Mouse (Mus musculus): Measurements from ENCODE around the gene B3gntl1. TPM values are rescaled to one million over a fixed set of nuclear protein-coding genes. Genes with fewer than 3 reads are reported as not detected.

The B3gntl1 gene
- polyA plus RNA-seq, 1 experiment from 2014 or later = 6.5 TPM

- ATAC-seq (ENCODE audit: low FRiP score, low TSS enrichment) (no peak), DNase-seq (no peak)
- H3K9ac ChIP-seq (replicated peaks; ENCODE audit: low read length) = no peak overlapping the region
- no peak overlapping the region for H3K4me2 ChIP-seq (ENCODE audit: low read length)
- no peaks in the 10 kb centered on the region for H3K4me1 ChIP-seq (ENCODE audit: control insufficient read depth, insufficient read depth, low read length)
- H3K4me3 ChIP-seq (replicated peaks; ENCODE audit: low read depth, low read length) = no peak overlapping the region
- no peaks in the 10 kb centered on the region for H3K9me3 ChIP-seq (ENCODE audit: control insufficient read depth, low read length)
- no peaks in the 10 kb centered on the region for H3K27me3 ChIP-seq (ENCODE audit: control insufficient read depth, insufficient read depth, low read length)
- 92% methylated on average over 4 of the region's 4 CpGs for WGBS
- H3K27ac ChIP-seq (replicated peaks; ENCODE audit: low read depth, low read length) = no peak overlapping the region
- peaks cover 46% of the 10 kb centered on the region for H3K36me3 ChIP-seq (ENCODE audit: control insufficient read depth, insufficient read depth, low read length)
Measured at GRCm38 (mm10) chr11:121625007-121625406, 47.9 kb downstream of the B3gntl1 start.

GRCm38 (mm10) chr11:121617371-121617770 lies 55.6 kb downstream of the B3gntl1 start:
- Histone ChIP-seq H3K27ac (replicated peaks; ENCODE audit: low read depth, low read length) (no peak overlapping the region), H3K4me1 (ENCODE audit: control insufficient read depth, insufficient read depth, low read length) (no peaks in the 10 kb centered on the region), H3K4me3 (replicated peaks; ENCODE audit: low read depth, low read length) (no peak overlapping the region), H3K36me3 (ENCODE audit: control insufficient read depth, insufficient read depth, low read length) (peaks cover 74% of the 10 kb centered on the region), H3K9ac (replicated peaks; ENCODE audit: low read length) (no peak overlapping the region), H3K4me2 (ENCODE audit: low read length) (no peak overlapping the region), H3K9me3 (ENCODE audit: control insufficient read depth, low read length) (no peaks in the 10 kb centered on the region), H3K27me3 (ENCODE audit: control insufficient read depth, insufficient read depth, low read length) (no peaks in the 10 kb centered on the region)
- ATAC-seq (ENCODE audit: low FRiP score, low TSS enrichment) = no peak
- WGBS = 100% methylated on average over 1 of the region's 1 CpGs
- DNase-seq = no peak

GRCm38 (mm10) chr11:121616501-121616900 lies 56.5 kb downstream of the B3gntl1 start:
- peaks cover 68% of the 10 kb centered on the region for H3K36me3 ChIP-seq (ENCODE audit: control insufficient read depth, insufficient read depth, low read length)
- no peak for DNase-seq

GRCm38 (mm10) chr11:121615961-121616485 lies 56.9 kb downstream of the B3gntl1 start:
- Histone ChIP-seq H3K27ac (replicated peaks; ENCODE audit: low read depth, low read length) (no peak overlapping the region), H3K4me3 (replicated peaks; ENCODE audit: low read depth, low read length) (no peak overlapping the region), H3K4me1 (ENCODE audit: control insufficient read depth, insufficient read depth, low read length) (no peaks in the 10 kb centered on the region), H3K9ac (replicated peaks; ENCODE audit: low read length) (no peak overlapping the region), H3K36me3 (ENCODE audit: control insufficient read depth, insufficient read depth, low read length) (peaks cover 71% of the 10 kb centered on the region), H3K9me3 (ENCODE audit: control insufficient read depth, low read length) (no peaks in the 10 kb centered on the region), H3K4me2 (ENCODE audit: low read length) (no peak overlapping the region), H3K27me3 (ENCODE audit: control insufficient read depth, insufficient read depth, low read length) (no peaks in the 10 kb centered on the region)
- DNase-seq (no peak), ATAC-seq (ENCODE audit: low FRiP score, low TSS enrichment) (no peak)
- 87% methylated on average over 3 of the region's 3 CpGs for whole genome bisulfite sequencing

More at GRCm38 (mm10) chr11:121616501-121616900, 56.5 kb downstream of the B3gntl1 start:
- Histone ChIP-seq H3K4me2 (ENCODE audit: low read length) (no peak overlapping the region), H3K9ac (replicated peaks; ENCODE audit: low read length) (no peak overlapping the region), H3K27ac (replicated peaks; ENCODE audit: low read depth, low read length) (no peak overlapping the region), H3K4me1 (ENCODE audit: control insufficient read depth, insufficient read depth, low read length) (no peaks in the 10 kb centered on the region), H3K27me3 (ENCODE audit: control insufficient read depth, insufficient read depth, low read length) (no peaks in the 10 kb centered on the region), H3K9me3 (ENCODE audit: control insufficient read depth, low read length) (no peaks in the 10 kb centered on the region), H3K4me3 (replicated peaks; ENCODE audit: low read depth, low read length) (no peak overlapping the region)
- no peak for ATAC-seq (ENCODE audit: low FRiP score, low TSS enrichment)

GRCm38 (mm10) chr11:121610976-121611375 lies 62.0 kb downstream of the B3gntl1 start:
- no peak overlapping the region for H3K9ac ChIP-seq (replicated peaks; ENCODE audit: low read length)
- no peak for ATAC-seq (ENCODE audit: low FRiP score, low TSS enrichment)
- peaks cover 63% of the 10 kb centered on the region for H3K36me3 ChIP-seq (ENCODE audit: control insufficient read depth, insufficient read depth, low read length)

GRCm38 (mm10) chr11:121605604-121606003 lies 67.3 kb downstream of the B3gntl1 start:
- no peak for ATAC-seq (ENCODE audit: low FRiP score, low TSS enrichment)
- Histone ChIP-seq H3K27me3 (ENCODE audit: control insufficient read depth, insufficient read depth, low read length) (no peaks in the 10 kb centered on the region), H3K27ac (replicated peaks; ENCODE audit: low read depth, low read length) (no peak overlapping the region), H3K9me3 (ENCODE audit: control insufficient read depth, low read length) (no peaks in the 10 kb centered on the region), H3K9ac (replicated peaks; ENCODE audit: low read length) (no peak overlapping the region), H3K4me3 (replicated peaks; ENCODE audit: low read depth, low read length) (no peak overlapping the region), H3K4me2 (ENCODE audit: low read length) (no peak overlapping the region), H3K4me1 (ENCODE audit: control insufficient read depth, insufficient read depth, low read length) (no peaks in the 10 kb centered on the region), H3K36me3 (ENCODE audit: control insufficient read depth, insufficient read depth, low read length) (peaks cover 81% of the 10 kb centered on the region)
- no peak for DNase-seq
- 96% methylated on average over 6 of the region's 6 CpGs for WGBS

More at GRCm38 (mm10) chr11:121610976-121611375, 62.0 kb downstream of the B3gntl1 start:
- Histone ChIP-seq H3K9me3 (ENCODE audit: control insufficient read depth, low read length) (no peaks in the 10 kb centered on the region), H3K4me2 (ENCODE audit: low read length) (no peak overlapping the region), H3K4me1 (ENCODE audit: control insufficient read depth, insufficient read depth, low read length) (no peaks in the 10 kb centered on the region), H3K27ac (replicated peaks; ENCODE audit: low read depth, low read length) (no peak overlapping the region), H3K4me3 (replicated peaks; ENCODE audit: low read depth, low read length) (no peak overlapping the region), H3K27me3 (ENCODE audit: control insufficient read depth, insufficient read depth, low read length) (no peaks in the 10 kb centered on the region)
- DNase-seq = no peak

GRCm38 (mm10) chr11:121601422-121601821 lies 71.5 kb downstream of the B3gntl1 start:
- WGBS = 81% methylated on average over 3 of the region's 3 CpGs
- Histone ChIP-seq H3K4me2 (ENCODE audit: low read length) (no peak overlapping the region), H3K9ac (replicated peaks; ENCODE audit: low read length) (no peak overlapping the region), H3K4me1 (ENCODE audit: control insufficient read depth, insufficient read depth, low read length) (no peaks in the 10 kb centered on the region), H3K36me3 (ENCODE audit: control insufficient read depth, insufficient read depth, low read length) (peaks cover 85% of the 10 kb centered on the region), H3K27me3 (ENCODE audit: control insufficient read depth, insufficient read depth, low read length) (no peaks in the 10 kb centered on the region), H3K9me3 (ENCODE audit: control insufficient read depth, low read length) (no peaks in the 10 kb centered on the region), H3K27ac (replicated peaks; ENCODE audit: low read depth, low read length) (no peak overlapping the region), H3K4me3 (replicated peaks; ENCODE audit: low read depth, low read length) (no peak overlapping the region)
- ATAC-seq (ENCODE audit: low FRiP score, low TSS enrichment) = no peak
- DNase-seq = no peak

GRCm38 (mm10) chr11:121597254-121597653 lies 75.7 kb downstream of the B3gntl1 start:
- H3K4me2 ChIP-seq (ENCODE audit: low read length) = no peak overlapping the region
- 87% methylated on average over 6 of the region's 6 CpGs for WGBS
- no peak overlapping the region for H3K9ac ChIP-seq (replicated peaks; ENCODE audit: low read length)
- DNase-seq (no peak), ATAC-seq (ENCODE audit: low FRiP score, low TSS enrichment) (no peak)
- no peak overlapping the region for H3K27ac ChIP-seq (replicated peaks; ENCODE audit: low read depth, low read length)
- H3K4me3 ChIP-seq (replicated peaks; ENCODE audit: low read depth, low read length) = no peak overlapping the region
- H3K9me3 ChIP-seq (ENCODE audit: control insufficient read depth, low read length) = no peaks in the 10 kb centered on the region
- H3K36me3 ChIP-seq (ENCODE audit: control insufficient read depth, insufficient read depth, low read length) = peaks cover 72% of the 10 kb centered on the region
- no peaks in the 10 kb centered on the region for H3K4me1 ChIP-seq (ENCODE audit: control insufficient read depth, insufficient read depth, low read length)
- no peaks in the 10 kb centered on the region for H3K27me3 ChIP-seq (ENCODE audit: control insufficient read depth, insufficient read depth, low read length)

GRCm38 (mm10) chr11:121581856-121582255 lies 91.1 kb downstream of the B3gntl1 start:
- Histone ChIP-seq H3K4me3 (replicated peaks; ENCODE audit: low read depth, low read length) (no peak overlapping the region), H3K9me3 (ENCODE audit: control insufficient read depth, low read length) (no peaks in the 10 kb centered on the region), H3K4me2 (ENCODE audit: low read length) (no peak overlapping the region), H3K4me1 (ENCODE audit: control insufficient read depth, insufficient read depth, low read length) (no peaks in the 10 kb centered on the region), H3K27me3 (ENCODE audit: control insufficient read depth, insufficient read depth, low read length) (no peaks in the 10 kb centered on the region), H3K27ac (replicated peaks; ENCODE audit: low read depth, low read length) (no peak overlapping the region), H3K36me3 (ENCODE audit: control insufficient read depth, insufficient read depth, low read length) (peaks cover 24% of the 10 kb centered on the region), H3K9ac (replicated peaks; ENCODE audit: low read length) (no peak overlapping the region)
- DNase-seq (no peak), ATAC-seq (ENCODE audit: low FRiP score, low TSS enrichment) (no peak)

All from midbrain, embryonic 14.5 days (tissue).